Mouse (Mus musculus) embryonic facial prominence, embryonic 11.5 days (tissue): ENCODE results near the gene Glod5. TPM values are rescaled to one million over a fixed set of nuclear protein-coding genes. Genes with fewer than 3 reads are reported as not detected.
"Not testable (repeated sequence)": the region's sequence is repeated elsewhere in the genome, so short reads cannot be mapped to it uniquely, and the experiment has no call there.

Experiments
- ATAC-seq: fragments of 200-750 bp; cut with Nextera tagmentation; replicated peaks from 2 replicates; pipeline ENCODE4 v1.8.0; 2017; ENCODE audit warnings: low read depth; ENCODE audit not compliant: insufficient number of reproducible peaks, low FRiP score, low TSS enrichment
- DNase-seq: peaks from one replicate; pipeline ENCODE4 v3.0.0-alpha.2; 2015; ENCODE audit warnings: low spot score
- H3K27ac ChIP-seq: fragments of 300-500 bp; sonication (generic); replicated peaks from 2 replicates; pipeline ENCODE4 v1.5.1; 2014; ENCODE audit warnings: mild to moderate bottlenecking, low read depth, low read length, control low read depth
- H3K27me3 ChIP-seq: fragments of 300-500 bp; sonication (generic); 2 replicates; pipeline ENCODE4 v1.6.1; 2014; ENCODE audit warnings: mild to moderate bottlenecking, low read length, moderate library complexity, mixed read lengths; ENCODE audit not compliant: control insufficient read depth, insufficient read depth
- H3K36me3 ChIP-seq: fragments of 300-500 bp; sonication (generic); replicated peaks from 2 replicates; pipeline ENCODE4 v1.6.1; 2014; ENCODE audit warnings: low read depth, mild to moderate bottlenecking, low read length, moderate library complexity, mixed read lengths; ENCODE audit not compliant: control insufficient read depth, insufficient read depth
- H3K4me1 ChIP-seq: fragments of 300-500 bp; sonication (generic); 2 replicates; pipeline ENCODE4 v1.6.1; 2014; ENCODE audit warnings: low read length, mixed read lengths; ENCODE audit not compliant: control insufficient read depth, insufficient read depth
- H3K4me2 ChIP-seq: fragments of 300-500 bp; sonication (generic); 2 replicates; pipeline ENCODE4 v1.6.1; 2014; ENCODE audit warnings: low read depth, mild to moderate bottlenecking, control low read depth, low read length, moderate library complexity
- H3K4me3 ChIP-seq: fragments of 300-500 bp; sonication (generic); 2 replicates; pipeline ENCODE4 v1.5.1; 2014; ENCODE audit warnings: low read depth, low read length, control low read depth
- H3K9ac ChIP-seq: fragments of 300-500 bp; sonication (generic); replicated peaks from 2 replicates; pipeline ENCODE4 v1.6.1; 2014; ENCODE audit warnings: mild to moderate bottlenecking, control low read depth, low read length
- H3K9me3 ChIP-seq: fragments of 300-500 bp; sonication (generic); replicated peaks from 2 replicates; pipeline ENCODE4 v1.6.1; 2016; ENCODE audit warnings: mild to moderate bottlenecking, low read length, inconsistent platforms, mixed read lengths; ENCODE audit not compliant: control insufficient read depth
- WGBS: fragments of 180-500 bp; shearing (Covaris S2); extraction: QIAGEN DNeasy Blood & Tissue Kit; methylation state at CpG from one replicate; pipeline ENCODE4 v1.1.7; 2014; 5-methylcytosine and 5-hydroxymethylcytosine counted together
- polyA plus RNA-seq: library from polyadenylated mRNA; unstranded; fragments of >200 nt; fragmentation: Nextera tagmentation; extraction: Ambion mirVana; gene quantifications from 2 replicates; pipeline ENCODE4 v1.2.1, GENCODE M21; 2014

The Glod5 gene
- polyA plus RNA-seq, 1 experiment from 2014 or later: not detected

GRCm38 (mm10) chrX:8013569-8014314 lies 4.5 kb downstream of the Glod5 start:
- DNase-seq: peak; percentile 18
- 22% methylated on average over 7 of the region's 8 CpGs for WGBS

GRCm38 (mm10) chrX:8013157-8013556 lies 5.1 kb downstream of the Glod5 start:
- no peaks in the 10 kb centered on the region for H3K36me3 ChIP-seq
- 11% methylated on average over 2 of the region's 2 CpGs for WGBS
- DNase-seq (no peak), ATAC-seq (0 out of 2 replicates have a peak, but pooled peaks have one; percentile 67)
- no peak overlapping the region for H3K27ac ChIP-seq
- no peak overlapping the region for H3K4me3 ChIP-seq
- no peak overlapping the region for H3K4me2 ChIP-seq
- H3K27me3 ChIP-seq: no peaks in the 10 kb centered on the region
- H3K9me3 ChIP-seq: no peaks in the 10 kb centered on the region
- H3K9ac ChIP-seq: no peak overlapping the region
- no peaks in the 10 kb centered on the region for H3K4me1 ChIP-seq

More at GRCm38 (mm10) chrX:8013569-8014314, 4.5 kb downstream of the Glod5 start:
- H3K36me3 ChIP-seq: no peaks in the 10 kb centered on the region
- H3K9me3 ChIP-seq: no peaks in the 10 kb centered on the region
- no peak overlapping the region for H3K4me3 ChIP-seq
- no peak overlapping the region for H3K9ac ChIP-seq
- H3K4me1 ChIP-seq: no peaks in the 10 kb centered on the region
- H3K27ac ChIP-seq: no peak overlapping the region
- no peaks in the 10 kb centered on the region for H3K27me3 ChIP-seq
- no peak overlapping the region for H3K4me2 ChIP-seq
- ATAC-seq: 0 out of 2 replicates have a peak, but pooled peaks have one; percentile 14

- H3K4me2 ChIP-seq, H3K4me3 ChIP-seq, H3K27me3 ChIP-seq, ATAC-seq, DNase-seq, H3K9ac ChIP-seq, H3K9me3 ChIP-seq, H3K27ac ChIP-seq, H3K4me1 ChIP-seq, H3K36me3 ChIP-seq: not testable (repeated sequence)
- 83% methylated on average over 4 of the region's 4 CpGs for WGBS
Measured at GRCm38 (mm10) chrX:8009356-8009755, 8.9 kb downstream of the Glod5 start.

- H3K4me3 ChIP-seq: no peak overlapping the region
- no peaks in the 10 kb centered on the region for H3K4me1 ChIP-seq
- H3K9ac ChIP-seq: no peak overlapping the region
- no peak overlapping the region for H3K4me2 ChIP-seq
- DNase-seq: no peak
- no peak for ATAC-seq
- no peaks in the 10 kb centered on the region for H3K9me3 ChIP-seq
- no peaks in the 10 kb centered on the region for H3K36me3 ChIP-seq
- WGBS: 37% methylated on average over 5 of the region's 5 CpGs
- H3K27ac ChIP-seq: no peak overlapping the region
- no peaks in the 10 kb centered on the region for H3K27me3 ChIP-seq
Measured at GRCm38 (mm10) chrX:8008543-8008942, 9.7 kb downstream of the Glod5 start.

- no peak overlapping the region for H3K4me3 ChIP-seq
- no peak overlapping the region for H3K4me2 ChIP-seq
- no peak overlapping the region for H3K9ac ChIP-seq
- 62% methylated on average over 4 of the region's 4 CpGs for WGBS
- DNase-seq: no peak
- no peak for ATAC-seq
- no peaks in the 10 kb centered on the region for H3K27me3 ChIP-seq
- no peaks in the 10 kb centered on the region for H3K36me3 ChIP-seq
- H3K9me3 ChIP-seq: no peaks in the 10 kb centered on the region
- H3K4me1 ChIP-seq: no peaks in the 10 kb centered on the region
- no peak overlapping the region for H3K27ac ChIP-seq
Measured at GRCm38 (mm10) chrX:8002971-8003370, 15.3 kb downstream of the Glod5 start.

- 20% methylated on average over 5 of the region's 5 CpGs for WGBS
- H3K9me3 ChIP-seq: no peaks in the 10 kb centered on the region
- H3K27ac ChIP-seq: no peak overlapping the region
- no peak overlapping the region for H3K4me3 ChIP-seq
- no peak overlapping the region for H3K9ac ChIP-seq
- no peak overlapping the region for H3K4me2 ChIP-seq
- H3K36me3 ChIP-seq: no peaks in the 10 kb centered on the region
- DNase-seq: no peak
- no peaks in the 10 kb centered on the region for H3K4me1 ChIP-seq
- H3K27me3 ChIP-seq: no peaks in the 10 kb centered on the region
- ATAC-seq: no peak
Measured at GRCm38 (mm10) chrX:8002001-8002400, 16.3 kb downstream of the Glod5 start.

- ATAC-seq (no peak), DNase-seq (no peak)
- H3K4me3 ChIP-seq: no peak overlapping the region
- H3K4me1 ChIP-seq: no peaks in the 10 kb centered on the region
- H3K9me3 ChIP-seq: no peaks in the 10 kb centered on the region
- no peaks in the 10 kb centered on the region for H3K36me3 ChIP-seq
- WGBS: 81% methylated on average over 3 of the region's 3 CpGs
- no peak overlapping the region for H3K4me2 ChIP-seq
- H3K27ac ChIP-seq: no peak overlapping the region
- H3K27me3 ChIP-seq: no peaks in the 10 kb centered on the region
- no peak overlapping the region for H3K9ac ChIP-seq
Measured at GRCm38 (mm10) chrX:8000546-8001192, 17.6 kb downstream of the Glod5 start.

GRCm38 (mm10) chrX:7993068-7993735 lies 25.1 kb downstream of the Glod5 start:
- no peak for ATAC-seq
- Histone ChIP-seq H3K4me3 (no peak overlapping the region), H3K27me3 (no peaks in the 10 kb centered on the region), H3K27ac (no peak overlapping the region), H3K36me3 (no peaks in the 10 kb centered on the region), H3K9ac (no peak overlapping the region), H3K9me3 (no peaks in the 10 kb centered on the region), H3K4me2 (no peak overlapping the region), H3K4me1 (no peaks in the 10 kb centered on the region)
- WGBS: 76% methylated on average over 10 of the region's 10 CpGs
- DNase-seq: no peak
